Mouse (Mus musculus) c-Kit-positive CD71-negative TER-119-negative erythroid progenitor cells, embryonic 14.5 days (primary cell): ENCODE data around the gene Rtbdn.

Experiments used
- DNase-seq: peaks from one replicate; pipeline ENCODE4 v3.0.0-alpha.2; 2013; ENCODE audit warnings: low read depth

Gene Rtbdn

DNA sequence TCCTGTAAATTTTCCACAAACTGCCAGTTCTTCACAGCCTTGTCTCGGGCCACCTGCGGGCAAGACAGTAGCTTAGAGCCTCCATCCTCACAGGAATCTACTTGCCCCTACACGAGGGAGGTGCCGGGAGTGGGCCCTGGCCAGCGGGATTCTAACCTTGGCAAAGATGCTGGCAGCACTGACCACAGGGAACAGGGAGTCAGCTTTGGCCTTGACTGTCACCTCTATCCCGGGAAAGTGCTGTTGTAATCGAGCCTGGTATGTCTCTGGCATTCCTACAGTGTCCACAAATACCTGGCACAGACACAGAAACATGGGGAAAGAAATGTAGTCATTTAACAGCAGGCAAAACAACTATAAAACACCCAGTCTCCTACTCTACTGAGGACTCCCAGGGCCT lies 13.0 kb downstream of the Rtbdn start:
- no peak for DNase-seq

DNA sequence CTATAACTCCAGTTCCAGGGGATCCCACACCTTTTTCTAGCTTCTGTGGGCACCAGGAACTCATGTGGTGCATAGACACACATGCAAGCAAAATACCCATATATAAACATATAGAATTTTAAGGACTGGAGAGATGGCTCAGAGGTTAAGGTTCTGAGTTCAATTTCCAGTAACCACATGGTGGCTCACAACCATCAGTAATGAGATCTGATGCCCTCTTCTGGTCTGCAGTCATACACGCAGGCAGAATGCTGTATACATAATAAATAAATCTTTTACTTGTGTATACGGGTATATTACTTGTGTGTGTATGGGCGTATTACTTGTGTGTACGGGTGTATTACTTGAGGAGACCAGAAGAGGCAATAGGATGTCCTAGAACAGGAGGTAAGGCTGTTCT lies 17.2 kb downstream of the Rtbdn start:
- no peak for DNase-seq

DNA sequence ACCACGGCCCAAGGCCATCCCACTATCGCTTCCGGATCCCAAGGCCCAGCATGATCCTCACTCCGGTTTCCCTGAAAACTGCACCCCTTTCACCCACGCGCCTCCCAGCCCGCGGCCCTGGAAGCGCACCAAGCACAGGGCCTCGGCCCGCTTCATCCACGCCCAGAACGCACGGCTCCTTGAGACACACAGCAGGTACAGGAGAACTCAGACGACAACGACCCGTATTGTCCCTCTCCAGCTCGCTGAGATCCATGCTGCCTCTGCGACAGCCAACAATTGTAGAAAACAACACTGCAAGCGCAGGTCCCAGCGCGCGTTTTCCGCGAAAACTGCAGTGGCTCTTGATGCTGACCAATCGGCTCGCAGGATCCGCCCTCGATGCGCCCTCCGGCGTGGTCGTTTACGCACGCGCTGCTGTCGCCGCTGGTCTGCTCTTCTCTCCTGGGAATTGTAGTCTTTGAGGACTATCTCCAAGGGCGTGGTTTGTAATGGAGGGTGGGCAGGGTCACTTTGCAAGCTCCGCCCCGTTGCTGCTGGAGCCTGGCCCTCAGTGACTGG lies 19.0 kb downstream of the Rtbdn start:
- peak; percentile 92 for DNase-seq

DNA sequence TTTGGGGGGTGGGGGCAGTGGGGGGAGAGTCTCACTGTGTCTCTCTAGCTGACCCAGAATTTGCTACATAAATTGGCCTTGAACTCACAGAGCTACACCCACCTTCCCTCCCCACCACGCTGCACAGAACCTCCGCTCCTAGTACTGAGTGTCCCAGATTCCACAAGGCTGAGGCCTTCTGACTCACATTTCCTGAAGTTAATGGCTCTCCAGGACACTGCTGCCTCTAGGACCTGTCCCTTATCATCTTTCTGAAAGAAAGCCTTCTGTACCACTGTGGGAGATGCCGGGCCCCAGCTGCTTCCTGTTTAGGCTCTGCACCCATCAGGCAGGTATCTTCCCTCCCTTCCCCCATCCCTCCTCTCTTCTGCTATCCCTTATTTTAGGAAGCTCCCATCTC lies 19.8 kb downstream of the Rtbdn start:
- no peak for DNase-seq

DNA sequence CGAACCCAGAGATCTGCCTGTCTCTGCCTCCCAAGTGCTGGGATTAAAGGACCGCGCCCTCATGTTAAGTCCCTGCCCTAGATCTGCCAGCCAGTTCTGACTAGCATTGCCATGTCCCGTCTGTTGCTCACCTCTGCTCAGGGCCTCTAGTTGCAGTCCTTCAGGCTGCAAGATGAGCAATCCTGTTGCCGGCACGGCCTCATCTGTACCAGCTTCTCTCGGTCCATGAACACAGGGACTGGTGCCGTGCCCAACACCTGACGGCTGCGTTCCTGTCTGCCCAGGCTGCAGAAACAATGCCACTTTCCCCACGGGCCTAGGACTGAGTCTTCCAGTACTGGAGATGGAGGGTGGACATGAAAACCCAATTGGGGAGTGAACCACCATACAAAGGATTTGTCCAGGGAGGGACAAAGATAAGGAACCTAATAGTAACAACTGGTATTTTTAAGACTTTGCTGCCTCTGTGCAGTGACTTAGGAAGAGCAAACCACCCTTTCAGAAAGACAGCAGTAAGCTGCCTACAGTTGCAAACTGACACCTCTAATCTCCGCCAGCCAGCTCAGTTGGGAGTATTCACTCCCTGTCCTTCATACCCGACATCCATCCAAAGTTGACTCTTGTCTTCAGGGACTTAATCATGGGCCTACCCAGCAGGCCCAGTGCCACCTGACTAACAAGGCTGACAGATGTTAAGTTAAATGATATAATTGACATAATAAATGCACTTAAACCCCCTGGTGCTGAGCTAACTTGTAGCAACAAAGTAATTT lies 20.9 kb downstream of the Rtbdn start:
- no peak for DNase-seq

DNA sequence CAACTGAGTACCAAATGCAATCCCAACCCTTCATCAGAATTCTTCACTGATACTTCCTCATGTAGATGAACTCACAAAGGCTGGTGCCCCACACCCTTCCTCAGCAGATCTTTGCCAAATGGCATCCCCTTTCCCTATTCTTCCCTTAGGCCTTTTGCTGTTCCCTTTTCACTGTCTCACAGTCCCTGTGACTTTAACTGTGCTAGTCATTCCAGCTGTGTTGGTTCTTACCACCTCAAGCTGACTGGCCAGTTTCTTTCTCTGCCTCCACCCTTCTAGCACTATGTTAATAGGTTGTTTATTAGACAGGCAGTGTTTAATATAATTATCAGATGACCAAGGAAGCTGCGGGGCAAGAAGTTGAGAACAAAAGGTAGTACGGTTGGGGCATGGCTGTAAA lies 21.9 kb downstream of the Rtbdn start:
- no peak for DNase-seq

DNA sequence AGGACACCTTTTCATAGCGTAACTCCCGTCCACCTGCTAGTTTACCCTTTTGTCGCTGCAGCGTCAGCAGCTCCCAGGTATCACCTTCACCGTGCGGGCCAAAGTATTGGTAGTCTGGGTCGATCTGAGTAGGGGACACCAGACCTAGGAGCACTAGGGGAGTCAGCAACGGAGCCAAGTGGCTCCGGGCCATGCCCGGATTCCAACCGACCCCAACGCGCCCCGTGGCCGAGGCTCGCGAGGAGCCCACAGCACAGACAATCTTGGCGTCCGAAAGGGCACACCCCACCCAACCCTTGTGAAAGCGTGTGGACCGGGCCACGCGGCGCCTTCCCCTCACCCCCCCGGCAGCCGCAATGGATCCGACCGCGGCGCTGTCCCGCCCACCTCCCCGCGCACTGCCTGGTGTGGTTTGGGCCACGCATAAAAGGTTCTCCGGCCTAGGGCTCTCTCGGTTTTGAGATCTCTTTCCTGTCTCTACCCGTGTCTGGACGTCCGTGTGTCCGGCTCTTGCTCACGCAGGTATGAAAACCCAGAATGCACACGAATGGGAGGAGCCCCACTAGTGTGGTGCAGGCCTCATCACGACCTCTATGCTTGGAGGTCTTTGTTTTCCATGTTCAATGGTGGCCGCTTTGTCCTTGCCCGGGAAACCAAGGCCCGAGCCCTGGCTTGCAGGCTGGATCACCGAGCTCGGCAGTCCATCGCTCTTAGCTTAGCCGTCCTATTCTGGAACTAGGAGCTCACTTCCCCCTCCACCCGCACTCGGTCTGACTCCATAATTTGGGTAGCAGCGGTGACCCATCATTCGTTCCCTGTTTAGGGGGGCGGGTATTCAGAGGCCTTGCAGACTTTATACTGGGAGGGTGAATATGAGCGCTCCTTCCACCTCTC lies 22.7 kb downstream of the Rtbdn start, which contains the start of the genes Gm49661, Prdx2 and Rnaseh2a:
Gene Gm49661 (minus strand): TSS at position 193 of the 894 bp plus-strand sequence.
Gene Prdx2 (plus strand): TSS at position 347 of the 894 bp plus-strand sequence.
Gene Rnaseh2a (minus strand): TSS at position 527 of the 894 bp plus-strand sequence.
- no peak for DNase-seq

DNA sequence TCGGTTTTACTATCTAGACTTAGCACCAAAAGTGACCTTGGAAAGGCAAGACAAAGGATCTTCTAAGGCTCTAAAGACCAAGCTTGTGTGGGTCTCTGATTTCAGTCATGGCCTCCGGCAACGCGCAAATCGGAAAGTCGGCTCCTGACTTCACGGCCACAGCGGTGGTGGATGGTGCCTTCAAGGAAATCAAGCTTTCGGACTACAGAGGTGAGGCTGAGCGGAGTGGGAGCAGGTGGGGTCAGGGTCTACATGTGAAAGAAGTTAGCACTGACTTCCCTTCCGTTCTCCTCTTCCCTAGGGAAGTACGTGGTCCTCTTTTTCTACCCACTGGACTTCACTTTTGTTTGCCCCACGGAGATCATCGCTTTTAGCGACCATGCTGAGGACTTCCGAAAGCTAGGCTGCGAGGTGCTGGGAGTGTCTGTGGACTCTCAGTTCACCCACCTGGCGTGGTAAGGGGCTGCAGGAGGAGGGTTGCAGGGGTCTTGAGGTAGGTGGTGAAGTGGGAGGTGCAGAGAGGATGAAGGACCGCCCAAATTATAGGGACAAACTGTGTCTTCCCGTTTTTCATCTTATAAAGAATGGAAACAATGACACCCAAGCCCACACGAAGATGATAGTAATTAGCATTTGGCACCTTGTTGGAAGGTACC lies 23.5 kb downstream of the Rtbdn start:
- DNase-seq = no peak

DNA sequence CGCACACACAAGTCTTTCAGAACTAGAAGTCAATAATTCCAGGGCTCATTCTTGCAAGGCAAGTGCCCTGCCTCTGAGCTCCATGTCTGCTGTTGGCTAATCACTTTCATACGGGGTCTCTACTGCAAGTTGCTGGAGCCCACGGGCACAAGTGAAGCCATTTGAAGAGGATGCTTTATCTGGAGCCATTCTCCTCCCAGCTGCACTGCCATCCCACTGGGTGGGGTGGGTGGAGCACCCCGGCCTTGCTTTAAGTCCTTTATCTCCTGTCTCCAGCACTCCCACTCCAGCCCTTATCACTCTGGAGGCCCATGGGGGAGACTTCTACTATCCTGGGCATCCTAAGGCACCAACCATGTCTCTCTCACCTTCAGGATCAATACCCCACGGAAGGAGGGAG lies 24.1 kb downstream of the Rtbdn start:
- no peak for DNase-seq

DNA sequence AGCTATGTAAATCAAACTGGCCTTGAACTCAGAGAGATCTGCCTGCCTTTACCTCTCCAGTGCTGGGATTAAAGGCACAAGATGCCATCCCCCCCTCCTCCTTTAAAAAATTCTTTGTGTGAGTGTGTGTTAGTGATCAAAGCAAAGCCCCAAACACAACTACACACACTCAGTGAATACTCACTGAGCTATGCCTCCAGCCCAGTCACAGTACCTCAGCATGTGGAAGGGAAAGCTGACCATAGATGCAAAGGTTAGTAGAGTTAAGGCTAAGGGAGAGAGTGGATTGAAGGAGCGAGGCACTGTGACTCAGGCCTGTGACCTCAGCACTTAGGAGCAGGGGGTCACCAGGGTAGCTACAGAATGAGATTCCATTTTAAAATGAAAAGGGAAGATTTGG lies 26.3 kb downstream of the Rtbdn start:
- no peak for DNase-seq

DNA sequence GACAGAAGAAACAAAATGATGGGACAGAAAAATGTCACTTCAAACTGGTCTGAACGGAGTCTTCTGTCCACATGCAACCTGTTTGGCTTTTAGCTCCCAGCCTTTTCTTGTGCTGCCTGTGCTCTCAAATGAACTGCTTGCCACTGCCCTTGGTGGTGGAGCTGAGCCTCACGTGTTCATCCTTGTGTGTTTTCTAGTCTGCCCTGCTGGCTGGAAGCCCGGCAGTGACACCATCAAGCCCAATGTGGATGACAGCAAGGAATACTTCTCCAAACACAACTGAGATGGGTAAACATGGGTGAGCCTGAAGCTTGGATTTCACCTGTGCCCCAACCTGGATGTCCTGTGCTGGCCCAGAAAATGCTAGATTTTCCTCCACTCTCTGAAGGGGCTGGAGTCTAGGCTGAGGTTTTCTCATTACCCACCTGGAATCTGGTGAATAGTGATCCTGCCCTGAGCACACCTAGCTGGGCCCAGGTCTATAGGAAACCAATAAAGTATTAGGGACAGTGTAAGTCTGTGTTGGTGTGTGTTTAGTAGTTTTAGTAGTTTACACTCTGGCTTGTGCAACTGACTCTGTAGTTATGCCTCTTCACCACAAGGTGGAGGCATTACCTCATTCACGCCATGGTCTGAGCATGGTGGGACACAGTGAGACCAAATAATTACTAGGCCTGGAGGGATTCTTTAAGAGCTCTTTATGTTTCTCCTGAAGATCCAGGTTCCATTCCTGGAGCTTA lies 27.2 kb downstream of the Rtbdn start:
- DNase-seq = no peak

DNA sequence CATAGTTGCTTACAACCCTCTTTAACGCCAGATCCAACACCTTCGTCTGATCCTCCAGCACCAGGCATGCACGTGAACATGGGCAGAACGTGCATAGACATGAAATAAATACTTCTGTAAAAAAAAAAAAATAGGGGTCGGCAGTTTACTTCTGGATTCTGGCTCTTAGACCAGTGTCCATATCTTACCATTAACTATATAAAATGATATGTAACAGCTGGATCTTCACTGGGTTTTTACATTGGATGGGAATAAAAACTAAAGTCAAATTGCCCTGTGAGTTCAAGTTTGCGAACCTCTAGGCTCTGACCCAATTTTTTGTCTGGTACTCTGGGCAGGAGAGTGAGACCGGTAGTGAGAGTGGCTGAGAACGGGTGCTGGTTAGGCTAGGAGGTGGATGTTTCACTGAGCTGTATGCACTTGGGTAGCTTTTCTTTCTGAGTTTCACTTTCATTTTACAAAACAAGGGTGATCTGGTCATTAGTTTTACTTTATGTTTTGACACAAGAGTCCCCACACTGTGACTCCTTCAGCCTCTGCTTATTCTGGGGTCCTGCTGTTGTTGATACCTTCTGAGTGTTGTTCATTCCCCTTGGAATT lies 27.9 kb downstream of the Rtbdn start:
- DNase-seq = no peak

DNA sequence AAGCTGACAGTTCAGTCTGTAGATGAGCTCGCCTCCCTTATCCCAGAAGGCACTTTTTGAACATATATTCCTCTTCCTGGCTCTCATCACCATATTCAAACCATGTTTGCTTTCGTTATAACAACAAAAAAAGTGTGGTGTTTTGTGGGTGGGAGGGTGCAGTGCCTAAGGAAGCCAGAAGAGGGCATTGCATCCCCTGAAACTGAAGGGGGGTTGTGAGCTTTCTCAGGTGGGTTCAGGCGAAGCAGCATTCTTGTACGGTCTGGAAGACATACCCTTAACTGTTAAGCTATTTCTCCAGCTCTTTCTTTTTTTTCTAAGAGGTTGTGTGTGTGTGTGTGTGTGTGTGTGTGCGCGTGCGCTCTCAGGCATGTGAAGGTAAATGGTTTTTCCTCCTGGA lies 28.6 kb downstream of the Rtbdn start:
- no peak for DNase-seq

DNA sequence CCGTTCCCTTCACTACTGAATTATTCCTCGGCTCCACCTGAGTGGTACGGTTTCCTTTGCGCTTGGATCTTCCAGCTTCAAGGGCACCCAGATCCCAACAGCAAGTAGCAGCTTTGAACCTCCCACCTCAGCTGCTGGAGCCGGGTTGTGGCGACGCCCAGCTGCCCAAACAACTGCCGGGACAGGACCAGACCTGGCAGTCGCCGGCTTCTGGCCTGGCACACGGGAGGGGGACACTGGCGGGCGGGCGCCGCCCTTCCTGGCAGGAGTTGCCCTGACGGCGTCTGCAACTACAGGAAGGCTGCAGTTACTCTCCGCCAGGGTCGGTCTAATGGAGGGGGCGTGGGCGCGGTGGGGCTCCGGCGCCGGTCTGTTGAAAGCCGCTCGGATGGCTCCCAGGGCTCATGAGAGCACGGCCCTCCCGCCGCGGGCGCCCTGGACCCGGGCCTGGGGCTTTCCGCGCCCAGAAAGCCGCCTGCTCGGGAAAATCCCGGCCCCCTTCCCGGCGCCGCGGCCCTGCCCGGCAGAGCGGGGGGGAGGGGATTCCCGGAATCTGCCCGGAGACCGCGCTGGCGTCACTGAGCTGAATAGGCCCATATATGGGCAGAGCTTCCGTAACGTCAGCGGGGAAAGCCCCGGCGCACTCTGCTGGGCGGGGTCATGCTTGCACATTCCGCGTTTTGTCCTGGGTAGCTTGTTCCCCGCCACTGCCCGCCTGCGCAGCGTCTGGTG lies 29.4 kb downstream of the Rtbdn start:
- peak; percentile 92 for DNase-seq

DNA sequence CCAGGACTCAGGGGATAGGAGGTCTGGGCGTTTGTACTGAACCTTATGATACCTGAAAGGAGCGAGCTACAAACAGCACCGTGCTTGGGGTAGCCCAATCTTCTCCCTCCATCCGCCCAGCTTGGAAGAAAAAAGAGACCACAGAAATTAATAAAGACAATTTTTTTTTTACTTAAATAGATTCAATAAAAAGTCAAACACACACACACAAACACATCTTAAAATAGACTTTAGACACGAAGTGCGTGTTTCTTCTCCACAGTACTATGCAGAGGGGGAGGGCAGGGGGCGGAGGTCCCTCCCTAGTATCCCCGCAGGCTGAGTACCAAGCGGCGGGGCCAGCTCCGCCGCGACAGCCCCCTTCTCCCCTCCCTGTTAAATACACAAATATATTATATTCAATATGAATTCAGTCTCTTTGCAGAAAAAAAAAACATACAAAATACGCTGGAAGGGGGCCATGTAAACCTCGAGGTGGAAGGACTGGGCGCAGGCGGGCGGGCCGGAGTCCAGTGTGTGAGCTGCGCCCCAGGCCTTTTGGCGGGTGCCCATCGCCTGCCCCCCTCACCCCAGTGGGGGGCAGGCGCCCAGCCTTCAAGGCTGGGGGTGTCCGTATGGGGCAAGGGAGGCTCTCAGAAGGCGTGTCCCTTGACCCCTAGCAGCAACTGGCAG lies 30.1 kb downstream of the Rtbdn start:
- DNase-seq = no peak

DNA sequence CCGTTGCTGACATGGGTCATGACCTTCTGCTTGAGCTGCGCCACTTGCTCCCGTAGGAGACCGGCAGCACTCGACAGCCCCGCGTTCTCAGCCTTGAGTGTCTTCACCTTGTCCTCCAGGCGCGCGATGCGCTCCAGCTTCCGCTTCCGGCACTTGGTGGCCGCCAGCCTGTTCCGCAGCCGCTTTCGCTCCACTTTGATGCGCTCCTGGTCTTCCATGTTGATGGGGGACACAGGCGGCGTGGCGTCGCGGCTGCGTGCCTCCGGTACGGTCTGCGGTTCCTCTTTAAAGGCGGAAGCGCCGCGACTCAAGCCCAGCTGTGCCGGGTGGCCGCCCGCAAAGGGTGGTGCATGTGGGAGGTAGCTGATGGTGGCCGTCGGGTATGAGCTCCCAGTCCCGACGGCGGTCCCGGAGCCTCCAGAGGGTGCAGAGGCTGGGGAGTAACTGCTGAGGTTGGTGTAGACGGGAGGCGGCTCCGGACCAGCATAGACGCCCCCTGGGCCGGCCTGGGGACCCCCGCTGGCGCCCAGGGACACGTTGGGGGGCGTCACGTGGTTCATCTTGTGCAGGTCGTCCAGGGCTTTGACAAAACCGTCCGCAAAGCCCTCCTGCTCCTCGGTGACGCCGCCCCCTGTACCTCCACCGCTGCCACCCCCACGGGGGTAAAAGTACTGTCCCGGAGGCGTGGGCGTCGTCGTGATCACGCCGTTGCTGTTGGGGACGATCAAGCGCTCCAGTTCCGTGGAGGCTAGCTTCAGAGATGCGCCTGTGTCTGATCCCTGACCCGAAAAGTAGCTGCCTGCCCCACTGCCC lies 30.9 kb downstream of the Rtbdn start:
- DNase-seq = no peak

DNA sequence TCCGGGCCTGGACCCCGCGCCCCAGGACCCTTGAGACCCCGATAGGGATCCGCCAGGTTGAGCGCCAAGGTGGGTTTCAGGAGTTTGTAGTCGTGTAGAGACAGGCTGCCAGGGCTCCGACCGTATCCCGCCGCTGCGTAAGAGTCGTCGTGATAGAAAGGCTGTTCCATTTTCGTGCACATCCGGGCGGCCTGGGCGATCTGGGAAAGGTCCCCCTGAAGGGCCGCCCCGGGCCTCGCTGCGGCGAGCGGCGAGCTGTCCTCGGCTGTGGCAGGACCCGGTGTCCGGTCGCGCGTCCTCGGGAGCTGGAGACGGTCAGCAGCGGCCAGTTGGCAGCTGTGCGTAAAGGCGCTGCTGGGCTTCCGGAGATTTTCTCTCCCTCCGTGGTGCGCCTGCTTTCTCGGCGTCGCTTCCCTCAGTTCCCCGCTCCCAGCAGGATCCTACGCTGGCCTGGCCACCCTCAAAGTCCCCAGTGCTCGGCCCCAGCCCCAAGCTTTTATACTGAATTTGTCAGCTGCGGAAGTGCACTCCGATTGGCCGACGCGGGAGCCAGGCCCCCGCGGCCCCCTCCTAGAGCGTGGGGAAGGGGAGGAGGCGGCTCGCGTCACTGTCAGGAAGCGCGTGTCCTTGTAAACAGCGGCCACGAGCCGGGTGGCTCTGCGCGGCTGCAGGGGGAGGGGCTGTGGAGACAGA lies 31.6 kb downstream of the Rtbdn start, which contains the start of gene Junb:
Gene Junb (minus strand): TSS at position 471 of the 693 bp plus-strand sequence.
- peak; percentile 94 for DNase-seq
